Comparison of ENCODE assay signal across 16 mouse cellular contexts in genomic region chr3:119275241-119275640, GRCm38 (mm10).
"Had no signal": no experiment of that assay in that cellular context is flagged by ENCODE, and none has a peak within 500 bp of the region (broad histone marks: within the 10 kb centered on the region; RNA-seq: fewer than 3 reads in every experiment).

No protein-coding gene starts in this region.

- ATAC-seq: midbrain, embryonic 16.5 days had no signal

- H3K9ac ChIP-seq: limb, embryonic 13.5 days; liver, embryonic 15.5 days; neural tube, embryonic 15.5 days had no signal

- DNase-seq: kidney, postnatal 36 days; lung, adult 2 months; lung, postnatal 14 days; right cerebral cortex, adult 18-20 months; right cerebral cortex, postnatal 25 days; thymus, postnatal 4 days had no signal

- H3K4me3 ChIP-seq: layer of hippocampus, adult 2 months; limb, embryonic 13.5 days; liver, embryonic 15.5 days; megakaryocyte, embryonic 14.5 days; neural tube, embryonic 15.5 days had no signal

- H3K4me2 ChIP-seq: limb, embryonic 13.5 days; liver, embryonic 11.5 days; liver, embryonic 15.5 days; midbrain, embryonic 11.5 days; neural tube, embryonic 15.5 days had no signal

- H3K4me1 ChIP-seq: limb, embryonic 13.5 days; liver, embryonic 15.5 days; megakaryocyte, embryonic 14.5 days; neural tube, embryonic 15.5 days had no signal

- H3K9me3 ChIP-seq: limb, embryonic 13.5 days; liver, embryonic 15.5 days; megakaryocyte, embryonic 14.5 days; neural tube, embryonic 15.5 days had no signal

- H3K27ac ChIP-seq: kidney, postnatal 0 days; layer of hippocampus, adult 2 months; limb, embryonic 13.5 days; liver, embryonic 15.5 days; macrophage; neural tube, embryonic 15.5 days had no signal

- H3K36me3 ChIP-seq: limb, embryonic 13.5 days; liver, embryonic 15.5 days; neural tube, embryonic 15.5 days had no signal

- H3K27me3 ChIP-seq: limb, embryonic 13.5 days; liver, embryonic 15.5 days; megakaryocyte, embryonic 14.5 days; neural tube, embryonic 15.5 days had no signal
